Mouse (Mus musculus) lung, postnatal 25 days (tissue): ENCODE measurements at regions not wholly inside any gene's neighbourhood (a gene's known extent, or its start where the extent isn't known, plus 50 kb on each side); places are given as distances from the start of the nearest gene placed in this dataset.

Experiments used
- DNase-seq: peaks from one replicate; pipeline ENCODE4 v3.0.0; 2022; ENCODE audit warnings: low spot score

DNA sequence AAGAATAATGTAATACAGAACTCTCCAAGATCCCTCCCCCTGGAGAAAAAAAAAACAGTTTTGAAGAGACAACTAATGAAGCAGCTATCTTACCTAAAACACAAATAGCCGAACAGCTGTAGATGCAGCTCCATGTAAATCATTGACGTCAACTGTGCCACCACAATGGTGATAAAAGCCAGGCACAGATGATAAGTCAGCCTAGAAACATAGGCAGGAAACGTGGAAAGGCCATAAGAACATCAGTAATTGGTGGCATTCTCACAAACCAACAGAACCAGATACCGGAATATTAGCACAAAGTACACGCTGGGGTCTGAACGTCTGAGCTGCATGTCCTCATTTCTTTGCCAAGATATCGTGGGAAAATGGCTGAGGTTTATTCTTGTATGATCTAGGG, 51.2 kb upstream of the Gm45716 start:
- DNase-seq = no peak
